Mouse (Mus musculus) hindbrain, postnatal 0 days (tissue): Measurements from ENCODE around the gene Ttll12. TPM values are rescaled to one million over a fixed set of nuclear protein-coding genes. Genes with fewer than 3 reads are reported as not detected.
A peak's percentile ranks its signal among the peaks of the same experiment; 100 is the strongest.

ENCODE experiments used
- ATAC-seq: fragments of 200-750 bp; cut with Nextera tagmentation; 2 replicates; pipeline ENCODE4 v1.8.0; 2017; ENCODE audit warnings: mild to moderate bottlenecking, moderate TSS enrichment, moderate library complexity
- DNase-seq: peaks from one replicate; pipeline ENCODE4 v3.0.0-alpha.2; 2015; ENCODE audit warnings: low spot score
- H3K27ac ChIP-seq: fragments of 300-500 bp; sonication (generic); 2 replicates; pipeline ENCODE4 v1.5.1; 2014; ENCODE audit warnings: mild to moderate bottlenecking
- H3K27me3 ChIP-seq: fragments of 300-500 bp; sonication (generic); 2 replicates; pipeline ENCODE4 v1.6.1; 2014; ENCODE audit warnings: low read length, mixed read lengths; ENCODE audit not compliant: insufficient read depth
- H3K36me3 ChIP-seq: fragments of 300-500 bp; sonication (generic); 2 replicates; pipeline ENCODE4 v1.6.1; 2014; ENCODE audit warnings: low read length, mixed read lengths; ENCODE audit not compliant: insufficient read depth
- H3K4me1 ChIP-seq: fragments of 300-500 bp; sonication (generic); 2 replicates; pipeline ENCODE4 v1.6.1; 2014; ENCODE audit warnings: antibody characterized with exemption, low read length, mixed read lengths; ENCODE audit not compliant: insufficient read depth
- H3K4me2 ChIP-seq: fragments of 300-500 bp; sonication (generic); 2 replicates; pipeline ENCODE4 v1.6.1; 2014; ENCODE audit warnings: low read depth, mild to moderate bottlenecking, low read length, moderate library complexity, mixed read lengths
- H3K4me3 ChIP-seq: fragments of 300-500 bp; sonication (generic); 2 replicates; pipeline ENCODE4 v1.5.1; 2014; ENCODE audit warnings: low read length
- H3K9ac ChIP-seq: fragments of 300-500 bp; sonication (generic); replicated peaks from 2 replicates; pipeline ENCODE4 v1.6.1; 2014; ENCODE audit warnings: mild to moderate bottlenecking, low read length, moderate library complexity, mixed read lengths
- H3K9me3 ChIP-seq: fragments of 300-500 bp; sonication (generic); 2 replicates; pipeline ENCODE4 v1.6.1; 2016; ENCODE audit warnings: low read length, mixed read lengths
- CTCF ChIP-seq: IDR thresholded peaks from 2 replicates; pipeline ENCODE4 v1.5.1; 2016; ENCODE audit warnings: antibody characterized with exemption, control low read depth, low read depth
- WGBS: fragments of 180-500 bp; shearing (Covaris S2); extraction: QIAGEN DNeasy Blood & Tissue Kit; methylation state at CpG from one replicate; pipeline ENCODE4 v1.1.7; 2014; 5-methylcytosine and 5-hydroxymethylcytosine counted together
- polyA plus RNA-seq: library from polyadenylated mRNA; unstranded; fragments of >200 nt; fragmentation: Nextera tagmentation; extraction: Ambion mirVana; gene quantifications from 2 replicates; pipeline ENCODE4 v1.2.1, GENCODE M21; 2015
- total RNA-seq: library from RNA; depleted of rRNA; stranded (reverse); fragments of >200 nt; gene quantifications from 2 replicates; pipeline ENCODE4 v1.2.3, GENCODE M21; 2014

Ttll12 gene
- total and polyA plus RNA-seq, 2 experiments from 2014 or later = 32.6 to 60.6 TPM

DNA sequence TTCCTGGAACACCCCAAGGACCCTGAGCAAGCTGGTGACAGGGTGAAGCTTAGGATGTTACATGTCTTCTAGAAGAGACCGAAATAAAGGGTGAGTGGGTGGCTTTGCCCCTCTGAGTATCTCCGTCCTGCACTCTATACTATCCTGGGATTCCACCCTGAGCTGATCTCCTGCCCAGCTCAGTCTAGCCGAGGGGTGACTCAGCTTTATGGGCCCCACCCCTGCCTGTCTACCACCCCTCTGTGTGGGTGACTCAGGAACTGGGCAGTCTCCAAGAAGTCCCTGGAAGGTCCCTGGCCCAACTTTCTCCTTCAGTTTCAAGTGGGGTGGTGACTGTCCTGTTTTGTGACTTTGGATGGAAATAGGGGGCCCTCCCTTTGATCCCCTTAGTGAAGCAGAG lies 29.5 kb downstream of the Ttll12 start:
- Histone ChIP-seq H3K36me3 (no peaks in the 10 kb centered on the region), H3K27me3 (no peaks in the 10 kb centered on the region), H3K4me1 (peaks cover 12% of the 10 kb centered on the region; the same call in 1 of the 2 replicates), H3K27ac (no peak overlapping the region), H3K9ac (no peak overlapping the region), H3K4me3 (no peak overlapping the region), H3K4me2 (no peak overlapping the region), H3K9me3 (no peaks in the 10 kb centered on the region)
- TF ChIP-seq CTCF = no peak
- 84% methylated on average over 3 of the region's 3 CpGs for WGBS
- DNase-seq (no peak), ATAC-seq (no peak)

DNA sequence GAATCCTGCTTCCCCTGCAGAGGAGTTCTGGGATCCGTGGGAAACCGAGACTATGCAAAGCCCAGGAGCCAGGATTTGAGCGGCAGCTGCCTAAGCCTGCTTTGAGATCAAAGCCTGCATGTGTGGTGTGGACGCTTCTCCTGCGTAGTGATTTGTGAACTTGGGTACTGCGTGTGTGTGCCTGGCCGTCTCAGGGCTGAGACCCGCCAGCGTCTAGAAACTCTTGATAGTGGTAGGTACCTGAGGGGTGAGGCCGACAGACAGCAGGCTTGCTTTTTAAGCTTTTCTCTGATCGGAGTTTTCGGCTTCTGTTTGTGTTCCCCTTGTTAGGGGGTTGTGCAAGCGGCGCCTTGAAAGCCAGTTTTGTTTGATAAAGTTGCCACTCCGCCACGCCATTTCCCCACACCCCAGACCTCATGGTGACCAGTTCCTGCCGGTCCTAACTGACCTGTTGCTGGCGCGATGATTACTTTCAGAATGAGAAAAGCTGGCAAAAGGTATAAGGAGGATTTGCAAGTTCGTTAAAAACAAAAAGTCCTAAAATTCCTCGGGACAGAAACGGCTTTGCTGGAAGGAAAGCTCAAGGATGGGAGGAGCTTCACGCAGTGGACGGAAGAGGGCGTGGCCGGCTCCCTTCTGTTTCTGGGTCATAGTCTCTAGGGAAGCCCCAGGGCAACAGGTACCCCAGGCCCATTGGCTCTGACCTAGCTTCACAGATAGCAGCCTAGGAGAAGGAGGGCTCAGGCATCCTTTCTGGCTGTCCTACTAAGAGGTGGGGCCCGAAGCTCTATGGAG lies 30.9 kb downstream of the Ttll12 start:
- 3% methylated on average over 27 of the region's 27 CpGs for WGBS
- TF ChIP-seq CTCF = no peak
- no peaks in the 10 kb centered on the region for H3K36me3 ChIP-seq
- DNase-seq = peak; percentile 22
- H3K4me3 ChIP-seq = peak overlapping the region; percentile 33
- ATAC-seq = no peak
- H3K9ac ChIP-seq = peak overlapping the region; percentile 33; the same call in 1 of the 2 replicates
- H3K4me2 ChIP-seq = peak overlapping the region; percentile 67
- H3K27ac ChIP-seq = no peak overlapping the region
- H3K4me1 ChIP-seq = peaks cover 12% of the 10 kb centered on the region; the same call in 1 of the 2 replicates
- H3K9me3 ChIP-seq = no peaks in the 10 kb centered on the region
- no peaks in the 10 kb centered on the region for H3K27me3 ChIP-seq

DNA sequence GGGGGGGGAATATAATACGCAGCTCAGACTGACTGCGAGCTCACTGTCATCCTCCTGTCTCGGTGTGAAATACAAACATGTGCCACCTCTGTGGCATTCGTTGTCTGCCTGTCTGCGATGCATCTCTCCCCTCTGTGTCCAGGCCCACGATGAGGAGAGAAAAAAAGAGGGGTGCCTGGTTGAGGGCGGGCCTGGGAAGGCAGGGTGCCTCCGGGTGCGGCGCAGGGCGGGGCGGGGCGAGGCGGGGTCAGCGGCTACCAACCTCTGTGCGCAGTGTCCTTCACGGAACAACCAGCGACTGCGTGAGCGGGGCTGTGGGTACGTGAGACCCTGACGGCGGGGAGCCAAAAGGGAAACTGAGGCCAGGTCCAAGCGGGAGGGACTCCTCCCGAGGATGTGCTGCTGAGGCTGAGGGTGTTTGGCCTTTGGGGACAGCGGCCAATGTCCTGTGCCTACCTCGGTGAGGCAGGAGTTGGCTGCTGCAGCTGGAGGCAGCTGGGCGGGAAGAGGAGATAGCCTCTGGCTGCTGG lies 31.6 kb downstream of the Ttll12 start, which contains the start of the genes Tspo and Mcat:
Tspo (plus strand) TSS at position 266 of the 530 bp plus-strand sequence.
Mcat (minus strand) TSS at position 461 of the 530 bp plus-strand sequence.
- no peak for TF ChIP-seq CTCF
- Histone ChIP-seq H3K4me1 (peaks cover 12% of the 10 kb centered on the region; the same call in 1 of the 2 replicates), H3K9ac (peak within 1 kb of the TSS; percentile 33; the same call in 1 of the 2 replicates), H3K9me3 (no peaks in the 10 kb centered on the region), H3K27me3 (no peaks in the 10 kb centered on the region), H3K4me3 (peak within 1 kb of the TSS; percentile 33), H3K36me3 (no peaks in the 10 kb centered on the region), H3K4me2 (peak within 1 kb of the TSS; percentile 67), H3K27ac (no peak within 1 kb of the TSS)
- no peak for DNase-seq
- 1% methylated on average over 28 of the region's 28 CpGs for WGBS
- ATAC-seq = 0 out of 2 replicates have a peak, but pooled peaks have one; percentile 40

DNA sequence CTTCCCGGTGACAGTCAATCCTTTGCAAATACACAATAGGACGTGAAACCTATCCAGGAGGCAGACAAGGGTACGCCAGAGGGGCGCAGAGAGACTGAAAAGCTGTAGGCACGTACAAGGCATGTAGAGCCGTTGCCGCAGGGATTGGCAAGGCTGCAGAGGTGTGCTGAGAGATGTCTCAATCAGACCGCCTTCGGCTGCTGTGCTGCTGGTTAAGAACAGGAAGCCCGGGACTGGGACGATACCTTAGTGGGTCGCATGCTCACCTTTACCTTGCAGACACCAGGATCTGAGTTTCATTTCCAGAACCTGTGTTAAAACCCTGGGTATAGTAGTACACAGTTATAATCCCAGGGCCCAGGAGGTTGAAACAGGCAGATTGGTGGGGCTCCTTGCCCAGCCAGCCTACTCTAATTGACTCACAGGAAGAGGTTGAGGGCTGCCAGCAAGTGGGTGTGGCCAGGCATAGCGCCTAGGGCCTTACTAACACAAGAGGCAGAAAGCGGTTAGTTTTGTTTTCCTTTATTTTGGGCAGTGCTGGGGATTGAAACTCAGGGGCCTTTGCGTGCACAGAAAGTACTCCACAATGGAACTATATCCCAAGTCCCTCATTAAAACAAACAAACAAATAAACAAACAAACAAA lies 32.2 kb downstream of the Ttll12 start:
- H3K9ac ChIP-seq = peak overlapping the region; percentile 33; the same call in 1 of the 2 replicates
- DNase-seq (peak; percentile 77), ATAC-seq (peak; percentile 68; the same call in 1 of the 2 replicates)
- no peaks in the 10 kb centered on the region for H3K9me3 ChIP-seq
- peaks cover 12% of the 10 kb centered on the region; the same call in 1 of the 2 replicates for H3K4me1 ChIP-seq
- H3K4me2 ChIP-seq = peak overlapping the region; percentile 67
- no peaks in the 10 kb centered on the region for H3K36me3 ChIP-seq
- WGBS = 37% methylated on average over 15 of the region's 15 CpGs
- H3K27me3 ChIP-seq = no peaks in the 10 kb centered on the region
- TF ChIP-seq CTCF = no peak
- peak overlapping the region; percentile 33; the same call in 1 of the 2 replicates for H3K4me3 ChIP-seq
- H3K27ac ChIP-seq = no peak overlapping the region

DNA sequence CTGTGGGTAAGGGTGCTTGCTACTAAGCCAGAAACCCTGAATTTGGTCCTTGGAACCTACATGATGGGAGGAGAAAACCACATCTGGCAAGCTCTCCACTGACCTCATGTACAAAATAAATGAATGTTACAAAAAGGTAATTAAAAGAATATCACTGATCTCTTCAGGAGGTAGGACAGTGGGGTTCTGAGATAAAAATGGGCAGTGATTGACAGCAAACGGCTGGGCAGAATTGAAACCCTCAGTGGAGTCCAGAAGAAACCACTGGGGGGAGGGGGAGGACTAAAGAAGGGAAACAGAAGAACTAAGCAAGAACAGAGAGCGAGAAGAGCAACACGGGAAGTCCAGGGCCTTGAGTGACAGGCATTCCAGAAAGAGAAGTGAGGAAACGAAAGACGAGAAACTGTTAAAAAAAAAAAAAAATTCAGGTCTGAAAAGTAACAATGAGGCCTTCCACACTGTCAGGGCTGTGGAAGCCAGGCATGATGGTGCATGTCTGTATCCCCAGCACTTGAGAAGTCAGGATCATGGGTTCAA lies 33.9 kb downstream of the Ttll12 start:
- no peak overlapping the region for H3K4me2 ChIP-seq
- no peak overlapping the region for H3K9ac ChIP-seq
- H3K27me3 ChIP-seq = no peaks in the 10 kb centered on the region
- H3K4me1 ChIP-seq = peaks cover 12% of the 10 kb centered on the region; the same call in 1 of the 2 replicates
- no peaks in the 10 kb centered on the region for H3K36me3 ChIP-seq
- TF ChIP-seq CTCF = no peak
- no peaks in the 10 kb centered on the region for H3K9me3 ChIP-seq
- ATAC-seq = no peak
- DNase-seq = no peak
- 46% methylated on average over 5 of the region's 5 CpGs for WGBS
- no peak overlapping the region for H3K27ac ChIP-seq
- H3K4me3 ChIP-seq = no peak overlapping the region
